Mouse (Mus musculus) common myeloid progenitor, adult 5-6 weeks (primary cell): ENCODE results near the gene Supt5. TPM values are rescaled to one million over a fixed set of nuclear protein-coding genes. Genes with fewer than 3 reads are reported as not detected.

Source experiments
- ATAC-seq: replicated peaks from 2 replicates; pipeline ENCODE4 v1.8.0; 2016; ENCODE audit warnings: low read depth, mild to moderate bottlenecking, moderate TSS enrichment, inconsistent platforms; ENCODE audit not compliant: poor library complexity, severe bottlenecking
- total RNA-seq: library from RNA; stranded (forward); fragments of 200-1000, 187-1606 nt; gene quantifications from 2 replicates; pipeline ENCODE4 v1.2.3, GENCODE M21; 2017

Gene Supt5
- total RNA-seq, 1 experiment from 2014 or later = 63.4 TPM

- ATAC-seq = no peak
Observed at GRCm38 (mm10) chr7:28354596-28354995, 16.1 kb upstream of the Supt5 start.

DNA sequence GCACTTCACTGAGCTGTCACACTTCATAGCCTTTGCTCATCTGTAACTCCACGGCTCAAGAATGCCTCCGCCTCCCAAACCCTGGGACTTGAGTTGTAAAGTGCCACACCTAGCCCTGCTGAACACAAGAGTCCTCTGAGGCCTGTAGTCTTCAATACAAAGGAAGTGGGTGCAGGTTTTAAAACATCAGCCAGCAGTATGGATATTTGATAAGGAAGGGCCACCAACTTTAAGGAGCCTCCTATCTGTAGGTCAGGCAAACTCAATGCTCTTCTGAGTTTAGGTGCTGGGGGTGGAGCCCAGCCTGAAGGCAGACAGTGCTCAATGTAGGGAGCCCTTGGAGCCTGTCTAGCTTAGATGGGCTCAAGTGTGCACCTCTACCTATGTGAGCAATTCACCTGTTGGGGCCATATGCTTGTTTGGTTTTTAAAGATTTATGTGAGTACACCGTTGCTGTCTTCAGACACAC is 15.6 kb upstream of the Supt5 start:
- no peak for ATAC-seq

DNA sequence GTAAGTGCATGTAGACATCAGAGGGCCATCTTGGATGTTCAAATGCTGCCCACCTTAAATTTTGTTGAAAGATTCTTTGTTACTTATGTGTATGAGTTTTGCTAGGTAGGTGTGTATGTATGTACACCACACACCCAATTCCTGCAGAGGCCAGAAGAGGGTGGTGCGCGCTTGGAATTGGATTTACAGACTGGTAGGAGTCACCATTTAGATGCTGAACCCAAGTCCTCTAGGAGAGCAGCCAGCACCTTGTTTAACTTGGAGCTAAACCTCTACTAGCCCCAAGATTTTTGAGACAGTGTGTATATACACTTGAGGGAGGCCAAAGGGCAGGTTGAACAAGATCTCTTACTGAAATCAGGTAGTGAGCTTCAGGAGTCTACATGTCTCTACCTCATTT is 14.7 kb upstream of the Supt5 start:
- no peak for ATAC-seq

DNA sequence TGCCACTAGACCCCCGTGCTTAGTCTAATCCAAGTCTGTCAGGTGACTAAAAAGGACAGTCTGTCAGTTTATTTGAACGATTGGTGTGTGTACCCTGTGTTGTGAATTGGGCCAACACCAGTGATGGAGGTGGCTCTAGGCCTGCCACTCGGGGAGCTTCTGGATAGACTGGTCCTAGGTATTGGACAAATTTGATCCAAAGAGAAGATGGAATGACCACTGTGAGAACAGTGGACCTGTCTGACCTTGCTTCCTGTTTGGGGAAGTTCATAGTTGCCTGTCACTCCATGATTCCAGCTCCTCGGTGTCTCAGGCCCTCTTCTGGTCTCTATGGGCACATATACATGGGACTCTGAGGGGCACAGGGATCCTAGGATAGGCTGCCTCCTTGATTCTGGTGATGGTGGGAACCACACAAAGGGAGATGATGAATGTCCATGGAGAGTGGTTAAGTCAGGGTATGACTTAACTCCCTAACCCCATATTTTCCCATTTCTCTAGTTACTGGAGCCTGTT is 13.2 kb upstream of the Supt5 start:
- ATAC-seq = no peak

DNA sequence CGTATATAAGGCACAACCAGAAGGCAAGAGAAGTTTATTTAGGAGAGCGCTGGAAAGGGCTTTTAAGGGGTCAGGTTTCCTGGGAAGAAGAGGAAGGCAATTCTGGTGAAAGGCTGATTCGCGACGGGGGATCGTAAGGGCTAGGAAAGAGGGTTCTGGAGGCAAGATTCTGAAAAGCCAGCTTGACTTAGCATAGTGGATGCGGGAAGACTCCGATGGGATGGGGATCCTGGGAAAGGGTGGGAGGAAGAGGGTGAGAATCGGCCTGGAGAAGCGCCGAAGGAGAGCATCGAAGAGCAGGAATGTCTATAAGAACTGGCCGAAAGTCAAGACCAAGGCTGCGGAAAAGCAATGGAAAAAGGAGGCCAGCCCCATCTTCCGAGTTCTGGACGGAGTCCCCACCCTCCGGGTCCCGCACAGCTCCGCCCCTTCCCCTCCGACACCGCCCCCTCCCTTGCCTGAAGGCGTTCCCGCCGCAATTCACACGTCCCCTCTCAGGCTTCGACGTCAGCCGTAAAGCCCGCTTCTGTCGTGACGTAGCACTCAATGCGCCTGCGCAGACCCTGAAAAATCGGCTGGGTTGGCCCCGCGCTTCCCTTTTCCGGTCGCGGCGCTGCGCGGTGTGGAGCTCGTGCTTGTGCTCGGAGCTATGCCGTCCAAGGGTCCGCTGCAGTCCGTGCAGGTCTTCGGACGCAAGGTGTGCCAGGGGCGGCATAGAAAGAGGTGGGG is 11.8 kb upstream of the Supt5 start, which contains the start of gene Rps16:
Gene Rps16 (plus strand): TSS at position 498 of the 729 bp plus-strand sequence.
- peak; percentile 96 for ATAC-seq

DNA sequence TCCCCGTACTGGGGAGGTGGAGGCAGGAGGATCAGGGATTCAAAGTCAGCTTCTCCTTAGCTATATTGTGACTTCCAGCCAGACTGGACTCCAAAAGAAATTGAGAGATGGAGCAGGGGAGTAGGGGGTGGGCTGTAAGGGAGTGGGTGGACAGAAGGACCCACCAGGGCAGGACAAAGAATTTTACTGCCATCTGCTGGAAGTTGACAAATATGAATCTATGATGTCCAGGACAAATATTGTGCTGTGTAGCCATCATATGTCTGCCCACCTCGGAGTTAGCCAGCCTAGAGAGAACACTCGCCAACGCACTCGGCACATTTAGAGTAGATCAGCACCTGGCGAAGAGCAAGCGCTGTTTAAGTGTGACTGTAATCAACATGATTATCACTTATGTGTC is 10.1 kb upstream of the Supt5 start:
- ATAC-seq = no peak

DNA sequence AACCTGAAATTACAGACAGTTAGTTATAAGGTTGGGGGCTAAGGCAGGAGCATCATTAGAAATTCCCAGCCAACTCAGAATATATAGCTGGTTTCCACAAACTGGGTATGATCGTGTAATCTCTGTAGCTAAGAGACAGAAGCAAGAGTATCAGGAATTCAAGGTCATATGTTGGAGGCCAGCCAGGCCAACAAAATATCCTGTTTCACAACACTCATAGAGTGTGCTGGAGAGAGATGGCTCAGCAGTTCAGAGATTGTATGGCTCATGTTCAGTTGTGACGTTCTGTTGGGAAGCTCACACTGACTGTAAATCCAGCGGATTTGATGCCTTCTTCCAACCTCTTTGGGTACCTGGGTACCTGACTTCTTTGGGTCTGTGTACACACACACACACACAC is 9.2 kb upstream of the Supt5 start:
- ATAC-seq = no peak

- ATAC-seq = peak; percentile 79
Observed at GRCm38 (mm10) chr7:28344637-28345036, 6.1 kb upstream of the Supt5 start.

GRCm38 (mm10) chr7:28341381-28341780 is 2.8 kb upstream of the Supt5 start:
- no peak for ATAC-seq

GRCm38 (mm10) chr7:28339213-28339917 is 819 bp upstream of the Supt5 start:
- ATAC-seq = peak; percentile 76

- no peak for ATAC-seq
Observed at GRCm38 (mm10) chr7:28335471-28335870, 3.1 kb downstream of the Supt5 start.

- no peak for ATAC-seq
Observed at GRCm38 (mm10) chr7:28334534-28334933, 4.0 kb downstream of the Supt5 start.

GRCm38 (mm10) chr7:28328260-28328659 is 10.3 kb downstream of the Supt5 start:
- no peak for ATAC-seq

- no peak for ATAC-seq
Observed at GRCm38 (mm10) chr7:28326457-28326856, 12.1 kb downstream of the Supt5 start.

GRCm38 (mm10) chr7:28325293-28325692 is 13.3 kb downstream of the Supt5 start:
- no peak for ATAC-seq

- ATAC-seq = peak; percentile 92
Observed at GRCm38 (mm10) chr7:28321974-28322720, 16.4 kb downstream of the Supt5 start.

DNA sequence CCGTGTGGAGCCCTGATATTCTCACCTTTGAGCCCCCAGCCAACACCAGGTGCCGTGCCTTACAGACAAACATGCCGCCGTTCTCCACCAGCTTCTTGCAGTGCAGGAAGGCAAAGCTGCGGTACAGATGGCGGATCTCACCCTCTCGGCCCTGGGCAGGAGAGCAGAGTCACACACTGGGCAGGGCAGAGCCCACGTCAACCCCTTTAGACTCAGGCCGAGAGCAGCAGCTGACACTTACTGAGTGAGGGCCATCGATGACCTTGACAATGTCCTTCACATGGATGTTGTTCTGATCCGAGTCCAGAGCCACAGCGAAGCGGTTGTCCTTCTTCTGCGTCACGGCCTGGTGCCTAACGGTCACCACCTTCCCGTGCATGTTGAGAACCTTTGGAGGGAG is 19.8 kb downstream of the Supt5 start:
- no peak for ATAC-seq

DNA sequence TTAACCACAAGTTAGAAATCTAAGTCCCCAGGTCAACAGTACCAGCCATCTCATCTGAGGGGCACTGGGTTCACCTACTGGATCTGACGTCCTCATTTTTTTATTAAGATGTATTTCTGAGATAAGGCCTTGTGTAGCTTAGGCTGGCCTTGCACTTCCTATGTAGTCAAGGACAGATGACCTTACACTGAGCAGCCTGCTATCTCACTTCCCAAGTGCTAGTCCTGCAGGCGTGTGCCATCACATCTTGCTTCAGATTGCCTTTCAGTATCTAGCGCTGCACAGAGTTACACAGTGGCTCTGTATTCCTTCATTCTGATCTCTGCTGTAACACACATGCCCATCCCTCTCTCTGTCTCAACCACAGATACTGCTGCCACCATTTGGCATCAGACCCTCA is 20.5 kb downstream of the Supt5 start:
- ATAC-seq = no peak

DNA sequence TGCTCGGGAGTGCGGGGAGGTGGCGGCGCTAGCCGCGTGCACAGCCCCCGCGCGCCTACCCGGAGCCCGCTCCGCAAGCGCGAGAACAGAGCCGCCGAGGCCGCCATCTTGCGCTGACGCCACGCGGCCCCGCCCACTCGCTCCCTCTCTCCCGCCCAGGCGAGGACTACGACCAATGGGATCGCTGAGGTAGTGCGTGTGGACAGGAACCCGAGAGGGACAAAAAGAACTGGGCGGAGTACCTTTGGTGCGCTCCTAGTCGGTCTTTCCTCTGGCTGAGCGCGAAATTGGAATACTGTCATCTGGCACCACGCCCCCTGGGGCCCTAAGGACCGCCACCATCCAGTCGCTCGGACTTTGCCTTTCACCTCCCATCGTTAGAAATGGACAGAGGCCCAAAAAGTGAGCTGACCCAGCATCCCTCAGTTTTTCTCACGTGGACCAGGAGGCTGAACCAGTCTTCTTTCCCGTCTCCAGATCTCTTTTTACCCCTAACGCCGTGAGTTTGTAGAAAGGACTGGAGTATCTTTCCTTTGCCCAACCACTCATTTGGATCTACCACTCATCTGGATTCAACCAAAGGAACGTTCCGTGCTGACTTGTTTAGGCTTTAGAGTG is 26.5 kb downstream of the Supt5 start, which contains the start of gene Timm50:
Gene Timm50 (minus strand): TSS at position 147 of the 618 bp plus-strand sequence.
- ATAC-seq = peak; percentile 100
